Mouse (Mus musculus) myocyte (in vitro differentiated cells): ENCODE data around the gene Zmat3.

Experiments
- CEBPB ChIP-seq: IDR thresholded peaks from 2 replicates; pipeline ENCODE4 v1.6.1; 2011; ENCODE audit warnings: mild to moderate bottlenecking, moderate library complexity; ENCODE audit not compliant: poor library complexity, insufficient read depth, severe bottlenecking
- MYOG ChIP-seq, 3 experiments: IDR thresholded peaks; one replicate each; pipeline ENCODE4 v1.6.1; 2011; ENCODE audit warnings: control low read depth in 2 of 3, low read depth in 2 of 3, mild to moderate bottlenecking in 2 of 3; ENCODE audit not compliant: insufficient read length in 2 of 3, control insufficient read depth in 1 of 3, insufficient read depth in 1 of 3
- POLR2A ChIP-seq: IDR thresholded peaks from one replicate; pipeline ENCODE4 v1.6.1; 2011; ENCODE audit warnings: low read depth, mild to moderate bottlenecking, control low read depth, moderate library complexity; ENCODE audit not compliant: insufficient read length
- TCF12 ChIP-seq: IDR thresholded peaks from one replicate; pipeline ENCODE4 v1.6.1; 2011; ENCODE audit warnings: mild to moderate bottlenecking, control low read depth; ENCODE audit not compliant: poor library complexity, insufficient read depth, severe bottlenecking
- USF1 ChIP-seq: IDR thresholded peaks from one replicate; pipeline ENCODE4 v1.6.1; 2011; ENCODE audit warnings: low read depth, mild to moderate bottlenecking, control low read depth, moderate library complexity

- TF ChIP-seq USF1, result no peak
- TF ChIP-seq CEBPB, result no peak
- TF ChIP-seq MYOG (IDR thresholded peaks at IDR 0.05; ENCODE audit: control insufficient read depth in 1 of 3, insufficient read depth in 1 of 3, insufficient read length in 2 of 3, low read depth in 2 of 3), result no peak
- no peak for TF ChIP-seq POLR2A
- TF ChIP-seq TCF12, result no peak
Measured at GRCm38 (mm10) chr3:32341434-32341833, 24.4 kb downstream of the Zmat3 start.
